Mouse (Mus musculus) splenic B cell, adult 2 months (primary cell): ENCODE measurements around the gene Cep170.
A peak's percentile ranks its signal among the peaks of the same experiment; 100 is the strongest.

ENCODE experiments used
- DNase-seq: peaks from one replicate; pipeline ENCODE4 v3.0.0-alpha.2; 2011; ENCODE audit warnings: low read depth, low spot score
- H3K27me3 ChIP-seq: 2 replicates; pipeline ENCODE4 v1.6.1; 2012; ENCODE audit warnings: mild to moderate bottlenecking, low read length, moderate library complexity, mixed read lengths; ENCODE audit not compliant: control insufficient read depth, poor library complexity, insufficient read depth, severe bottlenecking
- H3K36me3 ChIP-seq: 2 replicates; pipeline ENCODE4 v1.6.1; 2012; ENCODE audit warnings: mild to moderate bottlenecking, low read length, moderate library complexity, mixed read lengths; ENCODE audit not compliant: control insufficient read depth, poor library complexity, insufficient read depth, severe bottlenecking

The Cep170 gene

DNA sequence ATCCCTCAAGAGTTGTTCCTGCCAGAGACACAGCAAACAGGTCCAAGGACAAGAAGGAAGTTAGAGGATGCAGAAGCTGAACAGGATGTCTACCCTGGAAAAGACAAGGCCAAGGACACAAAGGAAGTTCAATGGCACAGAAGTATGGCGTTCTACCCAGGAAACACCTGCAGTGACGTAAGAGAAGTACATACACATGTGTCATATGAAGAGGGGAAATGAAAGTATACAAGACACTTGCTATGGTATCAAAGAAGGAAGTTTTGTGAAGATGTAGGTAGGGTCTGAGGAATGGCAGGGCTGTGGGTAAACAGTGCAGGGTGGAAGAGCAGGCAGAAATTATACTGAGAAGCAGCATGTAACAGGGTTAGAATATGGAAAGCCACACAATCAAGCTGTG, 81.0 kb downstream of the Cep170 start:
- Histone ChIP-seq H3K27me3 (no peaks in the 10 kb centered on the region), H3K36me3 (peaks cover 3% of the 10 kb centered on the region; the same call in 1 of the 2 replicates)
- peak; percentile 88 for DNase-seq

DNA sequence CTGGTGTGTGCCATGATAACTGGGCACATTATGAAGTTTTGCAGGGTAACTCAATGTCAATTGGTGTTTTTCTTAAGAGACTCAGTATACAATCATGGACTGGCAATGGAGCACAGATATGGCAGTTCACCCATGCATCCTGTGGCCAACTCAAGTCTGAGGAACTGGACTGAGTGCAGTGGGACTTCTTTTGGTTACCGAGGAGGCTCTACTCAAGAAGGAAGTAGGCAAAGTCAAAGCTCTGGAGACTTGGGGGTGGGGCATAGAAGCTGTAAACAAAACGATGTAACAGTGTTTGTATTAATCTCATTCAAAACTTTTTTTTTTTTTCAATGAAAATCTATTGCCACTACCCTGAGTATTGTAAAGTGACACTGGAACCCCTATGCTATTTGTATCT, 83.3 kb downstream of the Cep170 start:
- no peaks in the 10 kb centered on the region for H3K27me3 ChIP-seq
- DNase-seq = peak; percentile 69
- peaks cover 1% of the 10 kb centered on the region; the same call in 1 of the 2 replicates for H3K36me3 ChIP-seq

DNA sequence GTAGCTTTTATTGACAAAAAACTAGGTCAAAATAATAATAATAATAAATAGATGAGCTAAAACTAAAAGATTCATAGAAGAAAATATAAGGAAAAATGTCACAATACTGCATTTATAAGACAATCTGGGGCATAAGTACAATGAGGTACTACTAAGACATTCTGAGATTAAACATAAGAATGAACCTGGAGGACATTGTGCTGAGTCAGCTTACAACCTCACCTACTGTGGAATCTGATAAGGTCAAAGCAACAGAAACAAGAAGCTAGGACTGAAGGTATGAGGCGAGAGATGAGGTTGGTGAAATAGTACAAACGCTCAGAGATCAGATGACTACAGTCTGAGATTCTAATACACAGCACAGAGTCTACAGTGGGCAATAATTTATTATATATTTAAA, 86.5 kb downstream of the Cep170 start:
- no peak for DNase-seq
- Histone ChIP-seq H3K36me3 (no peaks in the 10 kb centered on the region), H3K27me3 (no peaks in the 10 kb centered on the region)

DNA sequence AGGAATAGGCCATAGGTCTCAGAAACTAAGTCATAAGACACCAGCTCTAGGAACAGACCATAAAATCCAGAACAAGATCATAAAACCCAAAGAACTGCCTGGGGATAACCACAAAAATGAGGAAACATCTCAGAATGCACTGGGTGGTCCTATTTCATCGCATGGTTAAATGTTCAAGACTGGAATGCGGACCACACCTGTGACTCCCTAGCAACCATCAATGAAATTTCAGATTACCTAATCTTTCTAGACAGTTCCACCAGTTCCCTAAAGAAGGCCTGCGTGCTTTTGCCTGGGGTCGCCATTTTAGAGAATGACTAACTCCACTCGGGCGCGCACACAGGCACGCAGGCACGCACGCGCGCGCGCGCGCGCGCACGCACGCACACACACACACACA, 89.1 kb downstream of the Cep170 start:
- Histone ChIP-seq H3K36me3 (no peaks in the 10 kb centered on the region), H3K27me3 (no peaks in the 10 kb centered on the region)
- DNase-seq = no peak

DNA sequence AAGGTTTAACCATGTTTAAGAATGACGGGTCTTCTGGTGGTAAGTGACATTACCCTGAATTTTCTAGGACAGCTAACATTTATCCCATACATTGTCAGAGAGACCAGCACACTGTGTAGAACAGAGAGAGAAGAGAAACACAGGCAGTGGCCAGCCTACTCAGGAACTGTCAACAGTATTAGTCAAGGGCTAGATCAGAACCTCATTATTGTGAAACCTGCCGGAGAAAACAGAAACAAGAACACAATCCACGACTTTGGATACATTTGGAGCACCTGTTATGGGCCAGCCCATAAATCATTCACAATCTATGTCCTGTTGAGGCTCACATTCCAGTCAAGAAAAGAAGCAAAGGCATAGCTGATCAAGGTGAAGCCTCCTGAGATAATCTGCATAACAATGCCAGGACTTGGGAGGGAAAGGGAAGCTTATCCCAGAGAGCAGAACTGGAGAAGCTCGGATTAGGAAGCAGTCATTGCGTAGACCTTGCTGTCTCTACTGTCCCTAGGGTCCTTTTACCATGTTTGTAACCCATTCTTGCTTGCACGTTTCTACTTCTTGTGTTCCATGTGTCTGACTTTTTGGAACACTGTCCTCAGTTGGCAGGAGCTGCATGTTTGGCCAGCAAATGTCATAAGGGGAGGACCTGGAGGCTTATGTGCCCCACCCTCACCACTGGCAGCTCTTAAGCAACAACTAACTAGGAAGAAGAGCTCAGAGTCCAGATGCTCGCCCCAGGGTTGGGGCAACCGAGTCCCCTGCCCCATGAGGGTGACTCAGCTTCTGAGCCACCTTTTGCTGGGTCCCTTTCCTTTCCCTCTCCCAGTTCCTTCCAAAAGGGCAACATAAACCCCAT, 89.8 kb downstream of the Cep170 start:
- no peak for DNase-seq
- Histone ChIP-seq H3K27me3 (no peaks in the 10 kb centered on the region), H3K36me3 (no peaks in the 10 kb centered on the region)

DNA sequence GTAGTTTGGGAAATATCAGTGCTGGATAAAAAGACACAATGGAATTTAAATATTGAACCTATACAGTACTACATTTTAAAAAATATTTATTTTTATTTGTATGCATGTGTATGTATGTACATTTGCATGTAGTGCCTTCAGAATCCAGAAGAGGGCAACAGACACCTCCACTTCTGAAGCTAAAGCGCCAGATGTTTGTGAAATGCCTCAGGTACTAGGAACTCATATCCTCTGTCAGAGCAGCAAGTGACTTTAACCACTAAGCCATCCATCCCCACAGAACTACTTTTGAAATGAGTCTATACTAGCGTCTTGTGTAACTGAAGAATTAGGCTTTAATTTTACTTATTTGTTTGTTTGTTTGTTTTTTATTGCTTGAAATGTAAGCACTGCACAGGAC, 101.4 kb downstream of the Cep170 start:
- Histone ChIP-seq H3K36me3 (no peaks in the 10 kb centered on the region), H3K27me3 (no peaks in the 10 kb centered on the region)
- peak; percentile 90 for DNase-seq

DNA sequence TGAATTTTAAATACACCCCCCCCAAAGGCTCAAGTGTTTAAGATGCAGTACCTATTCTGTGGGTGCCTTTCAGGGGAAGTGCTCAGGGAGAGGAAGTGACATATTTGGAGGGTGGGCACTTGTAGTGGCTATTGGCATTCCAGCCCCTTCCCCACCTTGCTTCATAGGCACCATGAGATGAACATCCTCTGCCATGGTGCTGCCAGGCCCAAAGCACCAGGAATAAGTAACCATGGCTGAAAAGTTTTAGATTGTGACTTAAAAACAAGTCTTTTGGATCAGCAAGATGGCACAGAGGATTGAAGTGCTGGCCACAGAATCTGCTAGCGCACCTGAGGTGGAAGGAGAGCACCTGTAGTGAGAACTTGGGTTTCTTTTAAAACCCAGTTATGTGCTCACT, 113.6 kb downstream of the Cep170 start:
- no peak for DNase-seq
- H3K27me3 ChIP-seq = no peaks in the 10 kb centered on the region
- no peaks in the 10 kb centered on the region for H3K36me3 ChIP-seq

DNA sequence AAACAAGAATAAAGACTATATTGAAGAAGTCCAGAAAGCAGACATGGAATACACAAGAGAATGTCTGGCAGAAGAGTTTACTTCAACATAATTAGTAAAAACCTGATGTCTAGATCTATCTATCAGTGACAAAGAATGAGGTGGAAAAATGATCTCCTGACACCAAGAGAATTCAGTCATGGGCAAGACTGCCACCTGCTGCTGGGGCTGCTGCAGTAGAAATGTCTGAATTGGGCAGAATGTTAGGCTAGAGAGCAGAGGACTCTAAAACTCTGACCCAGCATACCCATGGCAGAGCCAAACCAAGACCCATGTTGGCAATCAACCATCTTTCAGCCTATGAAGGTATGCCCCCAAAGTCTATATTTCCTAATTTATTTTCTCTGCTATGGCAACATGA, 114.1 kb downstream of the Cep170 start:
- no peaks in the 10 kb centered on the region for H3K27me3 ChIP-seq
- DNase-seq = peak; percentile 11
- no peaks in the 10 kb centered on the region for H3K36me3 ChIP-seq

DNA sequence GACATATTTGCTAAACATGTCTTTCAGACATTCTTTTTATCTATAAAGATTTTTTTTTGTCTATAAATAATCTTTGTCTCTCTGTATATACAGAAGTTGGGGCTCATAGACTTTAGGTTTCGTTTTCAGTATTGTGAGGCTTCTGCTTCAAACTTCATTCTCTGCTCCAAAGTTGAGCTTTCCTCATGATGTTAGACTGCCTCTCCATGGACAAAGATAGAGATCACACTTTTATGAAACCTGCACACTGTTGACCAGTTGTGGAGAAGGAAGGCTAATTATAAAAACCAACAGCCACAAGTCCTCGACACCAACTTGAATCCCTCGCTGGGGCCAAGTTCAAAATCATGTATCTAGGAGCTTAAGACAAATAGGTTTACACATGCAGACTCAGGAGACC, 115.2 kb downstream of the Cep170 start:
- DNase-seq = no peak
- Histone ChIP-seq H3K27me3 (0 out of 2 replicates have a peak, but pooled peaks cover under 1% of the 10 kb centered on the region), H3K36me3 (no peaks in the 10 kb centered on the region)

DNA sequence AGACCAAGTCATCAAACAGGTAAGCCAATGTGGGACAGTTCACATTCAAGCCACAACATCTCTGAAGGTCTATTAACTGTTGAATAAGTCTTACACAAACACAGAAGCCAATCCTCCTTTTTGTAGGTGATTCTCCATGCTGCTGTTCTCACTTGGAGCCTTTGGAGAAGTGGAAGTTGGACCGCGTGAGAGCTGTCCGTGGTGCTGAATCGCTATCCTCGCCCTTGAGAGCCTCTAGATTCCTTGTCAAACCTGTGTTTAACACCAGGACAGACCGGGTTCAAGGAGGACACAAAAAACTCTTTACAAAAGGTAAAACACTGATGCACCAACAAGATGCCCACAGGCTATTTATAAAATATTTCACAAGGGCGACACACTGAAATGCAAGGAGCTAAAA, 116.8 kb downstream of the Cep170 start:
- Histone ChIP-seq H3K36me3 (no peaks in the 10 kb centered on the region), H3K27me3 (0 out of 2 replicates have a peak, but pooled peaks cover 2% of the 10 kb centered on the region)
- peak; percentile 21 for DNase-seq

DNA sequence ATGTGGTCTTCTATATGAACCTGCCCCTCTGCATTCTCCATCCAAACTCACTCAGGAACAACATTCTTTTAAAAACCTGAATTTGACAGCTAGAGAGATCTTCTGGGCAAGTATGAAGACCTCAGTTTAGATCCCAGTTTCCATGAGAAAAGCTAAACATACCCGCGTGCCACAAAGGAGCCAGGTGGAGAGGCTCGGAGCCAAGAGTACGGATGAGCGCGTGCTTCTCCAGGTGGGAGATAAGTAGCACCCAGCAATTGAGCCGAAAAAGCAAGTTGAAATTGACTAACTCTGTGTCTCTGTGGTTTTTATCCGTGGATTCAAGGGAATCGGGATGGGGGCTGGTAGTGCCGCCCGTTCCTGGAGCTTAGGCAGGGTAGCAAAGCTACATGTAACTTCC, 122.8 kb downstream of the Cep170 start:
- Histone ChIP-seq H3K36me3 (no peaks in the 10 kb centered on the region), H3K27me3 (0 out of 2 replicates have a peak, but pooled peaks cover 2% of the 10 kb centered on the region)
- no peak for DNase-seq

DNA sequence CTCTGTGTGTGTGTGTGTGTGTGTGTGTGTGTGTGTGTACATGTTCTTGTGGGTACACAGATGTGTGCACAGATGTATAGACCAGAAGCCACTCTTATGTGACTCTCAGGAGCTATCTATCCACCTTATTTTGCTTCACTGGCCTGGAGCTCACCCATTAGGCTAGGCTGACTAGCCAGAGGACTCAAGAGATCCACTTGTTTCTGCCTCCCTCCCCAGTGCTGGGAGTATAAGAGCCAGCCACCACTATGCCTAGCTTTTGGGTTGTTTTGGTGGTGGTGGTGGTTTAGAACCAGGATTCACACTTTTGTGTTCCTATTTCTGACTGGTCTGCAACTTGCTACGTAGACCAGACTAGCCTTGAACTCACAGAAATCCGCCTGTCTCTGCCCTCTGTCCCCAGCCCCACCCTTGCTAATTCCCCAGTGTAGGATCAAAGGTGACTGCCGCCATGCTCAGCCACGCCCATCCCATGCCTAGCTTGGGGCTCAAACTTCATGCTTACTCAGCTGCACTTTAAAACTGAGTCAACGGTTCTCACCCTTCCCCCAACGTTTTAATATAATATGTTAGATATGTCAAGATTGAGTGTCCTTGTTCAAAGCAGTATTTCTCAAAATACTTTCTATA, 125.5 kb downstream of the Cep170 start:
- DNase-seq = no peak
- H3K27me3 ChIP-seq = no peaks in the 10 kb centered on the region
- no peaks in the 10 kb centered on the region for H3K36me3 ChIP-seq
